Mouse (Mus musculus): ENCODE measurements at regions not wholly inside any gene's neighbourhood (a gene's known extent, or its start where the extent isn't known, plus 50 kb on each side); places are given as distances from the start of the nearest gene placed in this dataset.

DNA sequence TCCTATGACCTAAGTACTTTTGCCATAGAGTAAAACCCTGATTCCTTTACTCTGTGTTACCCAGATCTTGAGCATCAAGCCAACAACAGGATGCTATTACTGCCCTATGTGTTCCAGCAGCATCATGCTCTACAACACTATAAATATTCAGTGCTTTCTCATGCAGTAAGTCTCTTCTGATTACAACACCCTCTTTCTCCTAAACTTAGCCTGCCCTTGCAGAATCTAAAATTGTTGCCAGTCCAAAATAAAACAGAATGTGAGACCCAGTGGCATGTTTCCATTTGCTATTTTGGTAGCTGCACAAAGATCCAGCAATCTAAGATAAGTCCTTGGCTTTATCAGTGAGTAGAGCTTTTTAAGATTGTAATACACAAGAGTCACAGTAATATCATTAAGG is 1154.1 kb upstream of the Map3k7 start:
- no peak for TF ChIP-seq EP300 (IDR thresholded peaks at IDR 0.05; ENCODE audit: low read depth)
- TF ChIP-seq CTCF (IDR thresholded peaks at IDR 0.05; ENCODE audit: low read depth), result no peak
